Mouse (Mus musculus): ENCODE measurements around the gene Maz.

The Maz gene

DNA sequence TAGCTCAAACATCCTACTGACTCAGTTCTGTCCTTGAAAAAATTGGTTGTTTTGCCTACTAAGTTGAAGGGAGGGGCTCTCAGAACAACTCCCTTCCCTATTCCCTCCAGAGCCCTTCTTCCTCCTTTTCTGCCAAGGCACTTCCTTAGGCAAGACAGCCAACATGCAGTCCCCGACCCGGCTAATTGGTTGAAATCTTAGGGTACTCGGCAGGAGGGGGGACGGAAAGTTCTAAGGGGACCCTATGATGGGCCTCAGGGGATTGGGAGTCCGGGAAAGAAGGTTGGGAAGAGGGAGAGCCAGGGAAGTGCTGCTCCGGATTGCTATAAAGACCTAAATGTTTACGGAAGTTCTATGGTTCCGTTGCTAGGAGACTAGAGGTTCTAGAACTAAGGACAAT lies 51.3 kb downstream of the Maz start:
- H3K27me3 ChIP-seq (ENCODE audit: control insufficient read depth, insufficient read depth, low read length, poor library complexity, severe bottlenecking): no peaks in the 10 kb centered on the region
- no peak for DNase-seq (ENCODE audit: low read depth, low spot score)
- H3K36me3 ChIP-seq (ENCODE audit: control insufficient read depth, insufficient read depth, low read length, poor library complexity, severe bottlenecking): peaks cover 6% of the 10 kb centered on the region

Data from splenic B cell, adult 2 months (primary cell).